Mouse (Mus musculus): Measurements from ENCODE around the gene Ppfia4.

DNA sequence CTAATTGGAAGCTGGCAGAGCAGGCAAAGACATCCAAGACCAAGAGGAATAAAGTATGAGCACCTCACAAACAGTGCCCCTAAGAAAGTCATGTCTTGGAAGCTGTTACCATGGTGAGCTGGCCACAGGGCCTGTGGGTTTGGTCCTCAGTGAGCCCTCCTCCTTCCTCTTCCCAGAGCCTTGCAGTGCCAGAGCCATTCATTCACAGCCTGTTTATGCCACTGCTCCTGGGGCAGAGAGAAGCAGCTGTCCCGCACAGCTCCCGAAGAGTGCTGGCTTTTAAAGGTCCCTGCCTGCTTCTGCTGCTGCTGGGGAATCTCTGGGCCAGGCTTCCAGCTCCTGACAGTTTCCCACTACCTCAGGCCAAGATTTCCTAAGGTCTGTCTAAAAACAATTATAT, 66.9 kb downstream of the Ppfia4 start:
- TF ChIP-seq EP300 (optimal IDR thresholded peaks at IDR 0.05) (no peak), CTCF (IDR thresholded peaks at IDR 0.05; ENCODE audit: low read depth) (no peak)
